Mouse (Mus musculus): ENCODE results near the gene Abcc9. TPM values are rescaled to one million over a fixed set of nuclear protein-coding genes. Genes with fewer than 3 reads are reported as not detected.

Abcc9 gene
- polyA plus RNA-seq, 1 experiment from 2014 or later, result 18.7 TPM

DNA sequence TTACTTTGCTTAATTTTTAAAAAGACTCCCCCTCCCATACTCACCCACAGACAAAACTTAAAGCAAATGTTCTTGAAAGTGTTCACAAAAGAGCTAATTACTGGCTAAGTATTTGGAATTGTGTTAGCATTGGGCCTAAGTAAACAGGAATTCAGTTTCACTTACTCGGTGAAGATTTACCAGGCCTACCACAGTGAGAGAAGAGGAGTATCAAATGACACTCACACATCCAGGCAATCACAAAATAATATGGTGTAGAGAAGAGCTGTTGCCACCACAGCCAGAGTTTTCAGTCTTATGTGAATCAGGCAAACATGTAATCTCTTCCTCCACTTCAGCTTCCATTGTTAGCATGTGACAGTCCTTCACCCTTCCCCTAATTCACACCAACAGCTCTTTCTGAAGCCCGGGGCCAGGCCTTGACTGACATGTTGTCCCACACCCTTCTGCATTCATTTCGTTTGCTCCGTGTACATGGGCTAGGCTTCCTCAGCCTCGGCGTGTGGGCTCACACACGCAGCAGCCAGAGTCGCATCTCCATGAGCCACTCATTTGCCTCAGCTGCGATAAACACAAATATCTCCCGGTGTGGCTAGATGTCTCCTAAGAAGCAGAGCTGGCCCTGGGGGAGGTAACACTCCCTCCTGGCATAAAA is 67.5 kb downstream of the Abcc9 start:
- ATAC-seq (replicated peaks; ENCODE audit: low FRiP score, low TSS enrichment, low read depth) (no peak), DNase-seq (ENCODE audit: low spot score) (no peak)

DNA sequence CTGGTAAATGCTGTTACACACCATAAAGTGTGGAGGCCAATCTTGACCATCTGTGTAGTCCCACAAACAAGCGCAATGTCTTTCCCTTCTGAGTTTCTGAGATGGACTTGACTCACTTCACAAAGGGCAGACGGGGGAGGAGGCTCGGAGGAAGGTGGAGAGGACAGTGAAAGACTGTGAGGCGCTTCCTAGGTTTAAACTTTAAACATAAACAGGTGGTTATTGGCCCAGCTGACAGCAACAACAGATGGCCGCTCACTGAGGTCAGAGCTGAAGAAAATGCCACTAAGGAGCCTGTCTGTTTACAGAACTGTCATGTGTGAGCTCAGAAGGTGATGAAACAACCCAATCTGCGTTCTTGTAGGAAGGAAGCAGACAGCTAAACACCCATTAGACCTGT is 78.8 kb downstream of the Abcc9 start:
- no peak overlapping the region for H3K9ac ChIP-seq (ENCODE audit: low read length)
- DNase-seq (ENCODE audit: low spot score), result no peak
- no peak for ATAC-seq (replicated peaks; ENCODE audit: low FRiP score, low TSS enrichment, low read depth)
- WGBS, result 35% methylated on average over 6 of the region's 6 CpGs
- no peak overlapping the region for H3K4me3 ChIP-seq (ENCODE audit: low read depth, low read length)
- H3K27me3 ChIP-seq (replicated peaks; ENCODE audit: control insufficient read depth, insufficient read depth, low read length), result no peaks in the 10 kb centered on the region
- H3K36me3 ChIP-seq (ENCODE audit: control insufficient read depth, insufficient read depth, low read length), result 0 out of 2 replicates have a peak, but pooled peaks cover 6% of the 10 kb centered on the region
- no peak overlapping the region for H3K27ac ChIP-seq (ENCODE audit: low read depth)
- no peaks in the 10 kb centered on the region; the same call in 1 of the 2 replicates for H3K4me1 ChIP-seq (replicated peaks; ENCODE audit: control insufficient read depth, insufficient read depth, low read length)
- no peak overlapping the region for H3K4me2 ChIP-seq (ENCODE audit: low read length)
- H3K9me3 ChIP-seq (ENCODE audit: control insufficient read depth, low read length), result no peaks in the 10 kb centered on the region

More for the DNA sequence above, 67.5 kb downstream of the Abcc9 start:
- no peaks in the 10 kb centered on the region for H3K27me3 ChIP-seq (replicated peaks; ENCODE audit: control insufficient read depth, insufficient read depth, low read length)
- WGBS, result 72% methylated on average over 10 of the region's 10 CpGs
- H3K9ac ChIP-seq (ENCODE audit: low read length), result no peak overlapping the region
- no peaks in the 10 kb centered on the region for H3K9me3 ChIP-seq (ENCODE audit: control insufficient read depth, low read length)
- no peak overlapping the region for H3K4me2 ChIP-seq (ENCODE audit: low read length)
- H3K4me3 ChIP-seq (ENCODE audit: low read depth, low read length), result no peak overlapping the region
- H3K36me3 ChIP-seq (ENCODE audit: control insufficient read depth, insufficient read depth, low read length), result peaks cover 16% of the 10 kb centered on the region
- no peak overlapping the region for H3K27ac ChIP-seq (ENCODE audit: low read depth)
- H3K4me1 ChIP-seq (replicated peaks; ENCODE audit: control insufficient read depth, insufficient read depth, low read length), result no peaks in the 10 kb centered on the region

- Histone ChIP-seq H3K27ac (ENCODE audit: low read depth) (no peak overlapping the region), H3K36me3 (ENCODE audit: control insufficient read depth, insufficient read depth, low read length) (peaks cover 10% of the 10 kb centered on the region; the same call in 1 of the 2 replicates), H3K9ac (ENCODE audit: low read length) (no peak overlapping the region), H3K27me3 (replicated peaks; ENCODE audit: control insufficient read depth, insufficient read depth, low read length) (no peaks in the 10 kb centered on the region), H3K4me3 (ENCODE audit: low read depth, low read length) (no peak overlapping the region), H3K4me2 (ENCODE audit: low read length) (no peak overlapping the region), H3K9me3 (ENCODE audit: control insufficient read depth, low read length) (no peaks in the 10 kb centered on the region), H3K4me1 (replicated peaks; ENCODE audit: control insufficient read depth, insufficient read depth, low read length) (no peaks in the 10 kb centered on the region)
- WGBS, result 24% methylated on average over 3 of the region's 3 CpGs
- ATAC-seq (replicated peaks; ENCODE audit: low FRiP score, low TSS enrichment, low read depth), result no peak
- DNase-seq (ENCODE audit: low spot score), result no peak
These were observed 85.5 kb downstream of the Abcc9 start for GRCm38 (mm10) chr6:142616659-142617058.

DNA sequence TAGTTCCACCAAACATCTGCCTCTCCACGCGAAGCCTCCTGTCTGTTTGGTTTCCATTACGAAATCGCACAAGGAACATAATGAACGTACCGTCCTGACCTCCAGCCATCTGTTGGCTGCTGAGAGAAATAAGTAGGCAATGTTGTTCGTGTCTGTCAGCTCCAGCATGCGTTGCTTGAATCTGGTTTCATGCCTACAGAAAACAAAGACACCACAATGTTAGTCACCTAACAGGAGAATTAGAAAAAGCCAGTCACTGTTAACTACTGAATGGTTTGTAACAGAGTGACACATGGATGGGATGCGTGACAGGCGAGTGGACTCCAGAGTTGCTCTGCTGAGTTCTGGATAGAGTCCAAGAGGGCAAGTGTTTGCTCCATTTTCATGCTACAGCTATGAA is 87.8 kb downstream of the Abcc9 start:
- no peak overlapping the region for H3K9ac ChIP-seq (ENCODE audit: low read length)

DNA sequence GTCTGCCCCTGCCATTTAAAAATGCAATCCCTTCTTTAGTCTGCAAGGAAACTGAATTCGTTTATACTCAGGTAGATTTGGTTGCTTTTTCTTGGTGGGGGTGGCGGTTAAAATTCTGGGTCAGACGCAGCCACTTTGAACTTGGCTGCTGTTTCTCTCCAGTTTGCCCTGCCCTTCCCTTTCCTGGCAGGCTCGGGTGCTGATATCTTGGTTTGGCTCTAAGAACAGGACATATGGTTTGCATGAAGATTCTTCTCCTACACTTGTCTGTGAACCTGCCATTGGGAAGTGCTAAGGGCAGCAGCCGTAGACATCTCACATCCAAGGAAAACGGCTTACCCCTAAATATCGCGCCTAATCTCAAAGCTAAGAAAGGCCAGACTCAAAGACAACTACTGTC is 89.7 kb downstream of the Abcc9 start:
- DNase-seq (ENCODE audit: low spot score) (no peak), ATAC-seq (replicated peaks; ENCODE audit: low FRiP score, low TSS enrichment, low read depth) (no peak)
- Histone ChIP-seq H3K36me3 (ENCODE audit: control insufficient read depth, insufficient read depth, low read length) (peaks cover 10% of the 10 kb centered on the region; the same call in 1 of the 2 replicates), H3K4me3 (ENCODE audit: low read depth, low read length) (no peak overlapping the region), H3K9ac (ENCODE audit: low read length) (no peak overlapping the region), H3K4me2 (ENCODE audit: low read length) (no peak overlapping the region), H3K27ac (ENCODE audit: low read depth) (no peak overlapping the region), H3K9me3 (ENCODE audit: control insufficient read depth, low read length) (no peaks in the 10 kb centered on the region), H3K27me3 (replicated peaks; ENCODE audit: control insufficient read depth, insufficient read depth, low read length) (no peaks in the 10 kb centered on the region), H3K4me1 (replicated peaks; ENCODE audit: control insufficient read depth, insufficient read depth, low read length) (0 out of 2 replicates have a peak, but pooled peaks cover 8% of the 10 kb centered on the region)
- WGBS, result 83% methylated on average over 8 of the region's 8 CpGs

More for the DNA sequence above, 87.8 kb downstream of the Abcc9 start:
- 0 out of 2 replicates have a peak, but pooled peaks cover 7% of the 10 kb centered on the region for H3K4me1 ChIP-seq (replicated peaks; ENCODE audit: control insufficient read depth, insufficient read depth, low read length)
- no peak for DNase-seq (ENCODE audit: low spot score)
- H3K4me3 ChIP-seq (ENCODE audit: low read depth, low read length), result no peak overlapping the region
- WGBS, result 70% methylated on average over 10 of the region's 10 CpGs
- H3K27me3 ChIP-seq (replicated peaks; ENCODE audit: control insufficient read depth, insufficient read depth, low read length), result no peaks in the 10 kb centered on the region
- H3K27ac ChIP-seq (ENCODE audit: low read depth), result no peak overlapping the region
- no peak overlapping the region for H3K4me2 ChIP-seq (ENCODE audit: low read length)
- no peak for ATAC-seq (replicated peaks; ENCODE audit: low FRiP score, low TSS enrichment, low read depth)
- no peaks in the 10 kb centered on the region for H3K9me3 ChIP-seq (ENCODE audit: control insufficient read depth, low read length)
- peaks cover 10% of the 10 kb centered on the region; the same call in 1 of the 2 replicates for H3K36me3 ChIP-seq (ENCODE audit: control insufficient read depth, insufficient read depth, low read length)

GRCm38 (mm10) chr6:142609401-142610373 is 92.4 kb downstream of the Abcc9 start:
- no peak for DNase-seq (ENCODE audit: low spot score)
- no peak for ATAC-seq (replicated peaks; ENCODE audit: low FRiP score, low TSS enrichment, low read depth)
- 58% methylated on average over 9 of the region's 9 CpGs for WGBS
- Histone ChIP-seq H3K9me3 (ENCODE audit: control insufficient read depth, low read length) (no peaks in the 10 kb centered on the region), H3K9ac (ENCODE audit: low read length) (no peak overlapping the region), H3K4me3 (ENCODE audit: low read depth, low read length) (no peak overlapping the region), H3K4me2 (ENCODE audit: low read length) (no peak overlapping the region), H3K4me1 (replicated peaks; ENCODE audit: control insufficient read depth, insufficient read depth, low read length) (0 out of 2 replicates have a peak, but pooled peaks cover 8% of the 10 kb centered on the region), H3K27me3 (replicated peaks; ENCODE audit: control insufficient read depth, insufficient read depth, low read length) (no peaks in the 10 kb centered on the region), H3K36me3 (ENCODE audit: control insufficient read depth, insufficient read depth, low read length) (peaks cover 7% of the 10 kb centered on the region; the same call in 1 of the 2 replicates), H3K27ac (ENCODE audit: low read depth) (no peak overlapping the region)

GRCm38 (mm10) chr6:142607080-142607479 is 95.0 kb downstream of the Abcc9 start:
- no peak overlapping the region for H3K4me2 ChIP-seq (ENCODE audit: low read length)
- H3K4me1 ChIP-seq (replicated peaks; ENCODE audit: control insufficient read depth, insufficient read depth, low read length), result 0 out of 2 replicates have a peak, but pooled peaks cover 8% of the 10 kb centered on the region
- DNase-seq (ENCODE audit: low spot score), result no peak
- no peak overlapping the region for H3K27ac ChIP-seq (ENCODE audit: low read depth)
- no peaks in the 10 kb centered on the region for H3K36me3 ChIP-seq (ENCODE audit: control insufficient read depth, insufficient read depth, low read length)
- no peaks in the 10 kb centered on the region for H3K27me3 ChIP-seq (replicated peaks; ENCODE audit: control insufficient read depth, insufficient read depth, low read length)
- 57% methylated on average over 7 of the region's 7 CpGs for WGBS
- no peak overlapping the region for H3K4me3 ChIP-seq (ENCODE audit: low read depth, low read length)
- no peaks in the 10 kb centered on the region for H3K9me3 ChIP-seq (ENCODE audit: control insufficient read depth, low read length)
- no peak overlapping the region for H3K9ac ChIP-seq (ENCODE audit: low read length)
- no peak for ATAC-seq (replicated peaks; ENCODE audit: low FRiP score, low TSS enrichment, low read depth)

GRCm38 (mm10) chr6:142602772-142603171 is 99.3 kb downstream of the Abcc9 start:
- no peak overlapping the region for H3K4me2 ChIP-seq (ENCODE audit: low read length)
- 57% methylated on average over 6 of the region's 6 CpGs for WGBS
- DNase-seq (ENCODE audit: low spot score), result no peak
- H3K27me3 ChIP-seq (replicated peaks; ENCODE audit: control insufficient read depth, insufficient read depth, low read length), result no peaks in the 10 kb centered on the region
- H3K36me3 ChIP-seq (ENCODE audit: control insufficient read depth, insufficient read depth, low read length), result no peaks in the 10 kb centered on the region
- H3K4me1 ChIP-seq (replicated peaks; ENCODE audit: control insufficient read depth, insufficient read depth, low read length), result no peaks in the 10 kb centered on the region
- H3K4me3 ChIP-seq (ENCODE audit: low read depth, low read length), result no peak overlapping the region
- no peaks in the 10 kb centered on the region for H3K9me3 ChIP-seq (ENCODE audit: control insufficient read depth, low read length)
- no peak for ATAC-seq (replicated peaks; ENCODE audit: low FRiP score, low TSS enrichment, low read depth)
- no peak overlapping the region for H3K27ac ChIP-seq (ENCODE audit: low read depth)
- no peak overlapping the region for H3K9ac ChIP-seq (ENCODE audit: low read length)

Measured in intestine, embryonic 14.5 days (tissue).